Mouse (Mus musculus): ENCODE results near the gene Cdh4.

DNA sequence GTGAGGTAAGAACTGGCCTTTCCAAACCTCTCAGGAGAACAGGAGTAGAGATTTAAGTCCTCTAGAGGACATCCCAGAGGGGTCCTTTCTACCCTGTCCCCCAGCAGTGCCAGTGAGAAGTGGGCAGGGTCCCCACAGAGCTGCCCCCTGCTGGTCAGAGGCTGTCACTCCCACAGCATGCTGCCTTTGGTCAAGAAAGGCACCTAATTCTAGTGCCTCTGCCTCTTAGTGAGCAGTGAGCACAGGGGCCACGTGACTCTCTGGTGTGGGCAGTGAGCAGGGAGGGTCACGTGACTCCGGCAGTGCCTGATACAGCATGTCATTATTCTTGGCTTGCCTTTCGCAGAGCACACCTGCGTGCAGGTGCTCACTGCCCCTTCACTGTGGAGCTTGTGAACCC is 431.1 kb downstream of the Cdh4 start:
- no peak for TF ChIP-seq POLR2A (IDR thresholded peaks at IDR 0.05; ENCODE audit: insufficient read length, low read depth)
- no peak for TF ChIP-seq POLR2AphosphoS2 (IDR thresholded peaks at IDR 0.05; ENCODE audit: insufficient read length, low read depth)
- peak; percentile 45 for TF ChIP-seq USF1 (IDR thresholded peaks at IDR 0.05; ENCODE audit: low read depth)
- no peak for TF ChIP-seq MAX (IDR thresholded peaks at IDR 0.05; ENCODE audit: low read depth)
- no peak for TF ChIP-seq REST (IDR thresholded peaks at IDR 0.05; ENCODE audit: insufficient read depth, insufficient read length)
- TF ChIP-seq E2F4 (IDR thresholded peaks at IDR 0.05; ENCODE audit: insufficient read depth): no peak
- TF ChIP-seq SRF (IDR thresholded peaks at IDR 0.05; ENCODE audit: control insufficient read depth, insufficient read length, low read depth): no peak
- no peak for TF ChIP-seq TCF12 (IDR thresholded peaks at IDR 0.05; ENCODE audit: insufficient read depth, poor library complexity, severe bottlenecking)
- no peak for TF ChIP-seq MYOG (IDR thresholded peaks at IDR 0.05; ENCODE audit: control insufficient read depth in 1 of 3, insufficient read depth in 1 of 3, insufficient read length in 2 of 3, low read depth in 2 of 3)
- TF ChIP-seq CEBPB (IDR thresholded peaks at IDR 0.05; ENCODE audit: insufficient read depth, poor library complexity, severe bottlenecking): no peak

All from myocyte (in vitro differentiated cells).